In genomic region chr11:105541366-105541765, GRCm38 (mm10) we compare ENCODE assay signal across 17 mouse cellular contexts.
"Had no signal": no experiment of that assay in that cellular context is flagged by ENCODE, and none has a peak within 500 bp of the region (broad histone marks: within the 10 kb centered on the region; RNA-seq: fewer than 3 reads in every experiment).

No protein-coding gene starts in this region.

- DNase-seq: left cerebral cortex, postnatal 4 days; liver; liver, embryonic 13.5 days; liver, postnatal 0 days; lung, adult 18-20 months; lung, adult 2 months; lung, embryonic 14.5 days; lung, postnatal 10 days; lung, postnatal 14 days; lung, postnatal 36 days; lung, postnatal 4 days; midbrain, embryonic 14.5 days had no signal

- ATAC-seq: liver, embryonic 12.5 days; liver, postnatal 0 days; lung, postnatal 0 days; midbrain, embryonic 13.5 days; midbrain, embryonic 15.5 days; midbrain, embryonic 16.5 days had no signal
